ENCODE assay signal across 8 mouse cellular contexts in the genomic region with DNA sequence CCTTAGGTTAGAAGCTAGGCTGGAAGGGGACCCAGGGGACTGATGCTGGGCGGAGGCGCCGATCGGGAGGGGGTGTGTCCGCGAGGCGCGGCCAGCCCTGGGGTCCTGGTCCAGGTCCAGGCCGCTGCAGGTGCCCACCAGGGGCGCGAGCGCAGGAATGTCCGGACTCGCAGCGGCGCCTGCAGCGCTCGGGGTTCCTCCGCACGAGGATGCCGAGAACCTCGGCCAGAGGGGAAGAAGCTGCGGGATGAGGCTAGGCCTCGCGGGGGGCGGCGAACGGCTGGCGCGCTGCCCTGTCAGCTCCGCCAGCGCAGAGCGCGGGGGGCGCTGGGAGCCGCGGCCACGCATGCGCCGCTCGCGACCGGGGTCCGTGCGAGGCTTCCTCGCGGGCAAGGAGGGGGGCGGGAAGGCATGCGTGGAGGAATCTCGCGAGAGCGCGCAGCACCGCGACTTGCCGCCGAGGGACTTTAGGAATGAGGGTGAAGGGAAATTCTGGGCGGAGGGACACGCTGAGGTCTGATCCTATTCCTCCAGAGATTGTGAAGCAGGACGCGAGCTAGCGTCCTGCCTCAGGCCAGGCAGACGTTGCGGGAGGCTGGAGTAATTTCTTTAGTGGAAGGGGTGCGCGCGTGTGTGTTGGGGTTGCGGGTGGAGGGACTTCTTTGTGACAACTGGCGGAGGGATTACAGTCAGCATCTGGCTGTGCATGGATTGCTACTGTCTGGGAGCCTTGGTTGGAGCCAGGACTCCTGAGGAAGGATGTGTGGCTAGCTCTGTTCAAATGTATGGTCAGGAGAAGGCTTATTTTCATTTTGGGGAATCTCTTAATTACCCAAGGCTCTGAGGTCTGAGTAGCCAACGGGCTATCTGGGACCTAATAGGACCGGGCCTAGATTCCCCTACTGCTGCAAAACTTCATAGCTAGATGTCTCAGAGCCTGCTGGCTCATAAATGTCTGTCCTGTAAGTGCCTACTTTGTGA. TPM values are rescaled to one million over a fixed set of nuclear protein-coding genes. Genes with fewer than 3 reads are reported as not detected.
DNase-seq lines count a peak whose midpoint lies in the region; ATAC-seq and TF ChIP-seq lines count a peak whose summit lies in the region.
"Had no signal": no experiment of that assay in that cellular context is flagged by ENCODE, and none has a peak within 500 bp of the region (broad histone marks: within the 10 kb centered on the region; RNA-seq: fewer than 3 reads in every experiment).

A gene (minus strand): TSS at position 211 of the 981 bp plus-strand sequence.

- H3K9ac ChIP-seq in embryonic facial prominence, embryonic 11.5 days (replicated peaks; ENCODE audit: low read length): peak within 1 kb of the TSS; percentile 77
- peak within 1 kb of the TSS; percentile 19; the same call in 1 of the 2 replicates for H3K9ac ChIP-seq in intestine, postnatal 0 days (ENCODE audit: low read depth, low read length)

- 1% methylated on average over 69 of the region's 71 CpGs for WGBS in embryonic facial prominence, embryonic 11.5 days
- 2% methylated on average over 71 of the region's 71 CpGs for WGBS in intestine, postnatal 0 days

- TF ChIP-seq POLR2A in bone marrow macrophage, adult 2 months (IDR thresholded peaks at IDR 0.05; ENCODE audit: borderline replicate concordance, low read depth, low read length): no peak

- intact Hi-C loops in left cerebral cortex, postnatal 14 days (cut with DNase I): no loop called here

- no peaks in the 10 kb centered on the region; the same call in 1 of the 2 replicates for H3K4me1 ChIP-seq in bone marrow macrophage, adult 2 months (ENCODE audit: control insufficient read depth, insufficient read depth, low read length)
- H3K4me1 ChIP-seq in embryonic facial prominence, embryonic 11.5 days (ENCODE audit: control insufficient read depth, insufficient read depth, low read length): no peaks in the 10 kb centered on the region
- no peaks in the 10 kb centered on the region for H3K4me1 ChIP-seq in intestine, postnatal 0 days (replicated peaks; ENCODE audit: control insufficient read depth, insufficient read depth, low read length)

- no peaks in the 10 kb centered on the region for H3K27me3 ChIP-seq in embryonic facial prominence, embryonic 11.5 days (ENCODE audit: control insufficient read depth, insufficient read depth, low read length)
- peaks cover 13% of the 10 kb centered on the region; the same call in 1 of the 2 replicates for H3K27me3 ChIP-seq in intestine, postnatal 0 days (replicated peaks; ENCODE audit: control insufficient read depth, insufficient read depth, low read length)

- DNase-seq in embryonic facial prominence, embryonic 11.5 days (ENCODE audit: low spot score): peak; percentile 91
- DNase-seq in left cerebral cortex, postnatal 14 days (ENCODE audit: low spot score in 2 of 2): peak; percentile 95
- DNase-seq in right cerebral cortex, postnatal 4 days: peak; percentile 94

- H3K4me2 ChIP-seq in embryonic facial prominence, embryonic 11.5 days (ENCODE audit: low read depth, low read length): peak within 1 kb of the TSS; percentile 89
- H3K4me2 ChIP-seq in intestine, postnatal 0 days (replicated peaks; ENCODE audit: low read depth): peak within 1 kb of the TSS; percentile 74

- peak within 1 kb of the TSS; percentile 54 for H3K4me3 ChIP-seq in bone marrow macrophage, adult 2 months (ENCODE audit: insufficient read depth, low read length)
- H3K4me3 ChIP-seq in embryonic facial prominence, embryonic 11.5 days (ENCODE audit: low read depth, low read length): peak within 1 kb of the TSS; percentile 68
- peak within 1 kb of the TSS; percentile 47 for H3K4me3 ChIP-seq in intestine, postnatal 0 days (ENCODE audit: low read depth, low read length)

- H3K27ac ChIP-seq in bone marrow macrophage, adult 2 months (ENCODE audit: insufficient read depth, low read depth, low read length): no peak within 1 kb of the TSS
- no peak within 1 kb of the TSS for H3K27ac ChIP-seq in embryonic facial prominence, embryonic 11.5 days (replicated peaks; ENCODE audit: low read depth, low read length)
- no peak within 1 kb of the TSS for H3K27ac ChIP-seq in intestine, postnatal 0 days (ENCODE audit: low read depth, low read length)

- ATAC-seq in embryonic facial prominence, embryonic 11.5 days (replicated peaks; ENCODE audit: insufficient number of reproducible peaks, low FRiP score, low TSS enrichment, low read depth): peak; percentile 90
- ATAC-seq in granulocyte monocyte progenitor cell, adult 5-6 weeks (replicated peaks; ENCODE audit: poor library complexity, severe bottlenecking): peak; percentile 81
- peak; percentile 61 for ATAC-seq in intestine, postnatal 0 days
- 0 out of 2 replicates have a peak, but pooled peaks have one; percentile 18 for ATAC-seq in megakaryocyte-erythroid progenitor cell, adult 5-6 weeks (replicated peaks; ENCODE audit: low FRiP score, low TSS enrichment, poor library complexity, severe bottlenecking)

- H3K9me3 ChIP-seq in embryonic facial prominence, embryonic 11.5 days (replicated peaks; ENCODE audit: control insufficient read depth, low read length): no peaks in the 10 kb centered on the region
- H3K9me3 ChIP-seq in intestine, postnatal 0 days (ENCODE audit: control insufficient read depth): no peaks in the 10 kb centered on the region

- no peaks in the 10 kb centered on the region for H3K36me3 ChIP-seq in embryonic facial prominence, embryonic 11.5 days (replicated peaks; ENCODE audit: control insufficient read depth, insufficient read depth, low read depth, low read length)
- H3K36me3 ChIP-seq in intestine, postnatal 0 days (ENCODE audit: control insufficient read depth, insufficient read depth): no peaks in the 10 kb centered on the region

- no peak for TF ChIP-seq CTCF in bone marrow macrophage, adult 2 months (IDR thresholded peaks at IDR 0.05; ENCODE audit: low read depth, low read length)
- no peak for TF ChIP-seq CTCF in intestine, postnatal 0 days (IDR thresholded peaks at IDR 0.05; ENCODE audit: low read depth)

RNA-seq across cellular contexts. Expression of the gene that starts here (rescaled TPM):
- 0.07 TPM in 1 of 2 replicates, not detected in the other for polyA plus RNA-seq in bone marrow macrophage, adult 2 months (2012; ENCODE audit: insufficient read depth, insufficient read length, missing spikeins)
- polyA plus RNA-seq in embryonic facial prominence, embryonic 11.5 days (2014; fragmentation: Nextera tagmentation; extraction: Ambion mirVana): 5.3 and 7.2 TPM in 2 replicates
- 0.11 TPM in 1 of 2 replicates, not detected in the other for total RNA-seq in granulocyte monocyte progenitor cell, adult 5-6 weeks (2014; fragmentation: Nextera tagmentation)
- total RNA-seq in granulocyte monocyte progenitor cell, adult 5-6 weeks (2017): not detected in 2 replicates
- 0.31 and 0.38 TPM in 2 replicates for polyA plus RNA-seq in intestine, postnatal 0 days (2015; fragmentation: Nextera tagmentation; extraction: Ambion mirVana)
- total RNA-seq in left cerebral cortex, postnatal 14 days (2021): 10 to 100 TPM; 17.1 to 19.3 TPM
- total RNA-seq in megakaryocyte-erythroid progenitor cell, adult 5-6 weeks (2014; fragmentation: Nextera tagmentation): not detected in 2 replicates
- total RNA-seq in megakaryocyte-erythroid progenitor cell, adult 5-6 weeks (2017): not detected in 2 replicates
- total RNA-seq: hematopoietic stem cell, adult 5-6 weeks had no signal

Comparison
In these comparisons a context has a peak if more than half of its experiments do, and no peak if none do; other contexts are left out.
1. RNA of the gene that starts here (total RNA-seq): 17.1 to 19.3 TPM in left cerebral cortex, postnatal 14 days; 0.11 TPM in granulocyte monocyte progenitor cell, adult 5-6 weeks and not detected in megakaryocyte-erythroid progenitor cell, adult 5-6 weeks; every median in the first group is over 10 times any median in the second.
2. Peak in ATAC-seq in granulocyte monocyte progenitor cell, adult 5-6 weeks; RNA of the gene not detected or under 1 TPM.
3. Peak in ATAC-seq, H3K4me3 ChIP-seq, H3K9ac ChIP-seq and H3K4me2 ChIP-seq in intestine, postnatal 0 days; RNA of the gene not detected or under 1 TPM.
4. Peak in ATAC-seq in megakaryocyte-erythroid progenitor cell, adult 5-6 weeks; RNA of the gene not detected or under 1 TPM.
5. ATAC-seq: peak in every context shown above with its lines; median percentile 90 in embryonic facial prominence, embryonic 11.5 days; 81 in granulocyte monocyte progenitor cell, adult 5-6 weeks; 61 in intestine, postnatal 0 days; 18 in megakaryocyte-erythroid progenitor cell, adult 5-6 weeks.
6. Peak in every context shown above with its lines, with median percentiles within 50 percentile points of each other: H3K4me3 ChIP-seq and DNase-seq.